Mouse (Mus musculus) stomach, embryonic 16.5 days (tissue): ENCODE results near the gene Chst15. TPM values are rescaled to one million over a fixed set of nuclear protein-coding genes. Genes with fewer than 3 reads are reported as not detected.

Experiments
- ATAC-seq: fragments of 200-750 bp; cut with Nextera tagmentation; 2 replicates; pipeline ENCODE4 v1.8.0; 2017; ENCODE audit warnings: moderate number of reproducible peaks, moderate TSS enrichment; ENCODE audit not compliant: insufficient read depth, low FRiP score
- H3K27ac ChIP-seq: fragments of 300-500 bp; sonication (generic); 2 replicates; pipeline ENCODE4 v1.5.1; 2014; ENCODE audit warnings: low read length
- H3K27me3 ChIP-seq: fragments of 300-500 bp; sonication (generic); 2 replicates; pipeline ENCODE4 v1.6.1; 2014; ENCODE audit warnings: low read length, control low read depth, mixed read lengths; ENCODE audit not compliant: control insufficient read depth, insufficient read depth
- H3K36me3 ChIP-seq: fragments of 300-500 bp; sonication (generic); 2 replicates; pipeline ENCODE4 v1.6.1; 2014; ENCODE audit warnings: low read length; ENCODE audit not compliant: control insufficient read depth, insufficient read depth
- H3K4me1 ChIP-seq: fragments of 300-500 bp; sonication (generic); 2 replicates; pipeline ENCODE4 v1.6.1; 2014; ENCODE audit warnings: low read length, control low read depth, mixed read lengths; ENCODE audit not compliant: control insufficient read depth, insufficient read depth
- H3K4me2 ChIP-seq: fragments of 300-500 bp; sonication (generic); 2 replicates; pipeline ENCODE4 v1.6.1; 2014; ENCODE audit warnings: low read depth, low read length, mixed read lengths
- H3K4me3 ChIP-seq: fragments of 300-500 bp; sonication (generic); replicated peaks from 2 replicates; pipeline ENCODE4 v1.5.1; 2014; ENCODE audit warnings: mild to moderate bottlenecking, low read length
- H3K9ac ChIP-seq: fragments of 300-500 bp; sonication (generic); 2 replicates; pipeline ENCODE4 v1.6.1; 2014; ENCODE audit warnings: low read length
- H3K9me3 ChIP-seq: fragments of 300-500 bp; sonication (generic); replicated peaks from 2 replicates; pipeline ENCODE4 v1.6.1; 2016; ENCODE audit warnings: low read length, control low read depth; ENCODE audit not compliant: control insufficient read depth
- WGBS: fragments of 180-500 bp; shearing (Covaris S2); extraction: QIAGEN DNeasy Blood & Tissue Kit; methylation state at CpG from one replicate; pipeline ENCODE4 v1.1.7; 2014; 5-methylcytosine and 5-hydroxymethylcytosine counted together
- polyA plus RNA-seq: library from polyadenylated mRNA; unstranded; fragments of >200 nt; fragmentation: Nextera tagmentation; extraction: Ambion mirVana; gene quantifications from 2 replicates; pipeline ENCODE4 v1.2.1, GENCODE M21; 2015

Chst15 gene
- polyA plus RNA-seq, 1 experiment from 2014 or later, result 25.5 TPM

DNA sequence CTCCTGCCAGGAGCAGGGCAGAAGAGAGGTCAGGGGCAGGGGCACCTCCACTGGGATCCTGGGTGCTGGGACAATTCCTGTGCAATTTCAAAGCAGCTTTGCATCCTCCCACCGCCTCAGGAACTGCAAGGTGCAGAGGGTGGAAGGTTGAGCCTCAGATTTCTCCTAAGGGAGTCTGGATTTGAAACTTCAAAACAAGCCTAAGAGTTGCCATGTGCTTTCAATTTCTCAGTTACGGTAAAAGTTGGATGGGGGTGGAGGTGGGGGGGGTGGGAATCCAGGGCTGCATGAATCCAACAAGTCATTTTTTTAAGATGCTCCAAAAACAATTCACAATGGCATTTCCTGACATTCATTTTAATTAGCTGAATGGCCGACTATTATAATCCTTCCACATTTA is 129.6 kb downstream of the Chst15 start:
- 56% methylated on average over 3 of the region's 3 CpGs for WGBS
- Histone ChIP-seq H3K4me3 (no peak overlapping the region), H3K9ac (no peak overlapping the region), H3K27me3 (no peaks in the 10 kb centered on the region), H3K9me3 (no peaks in the 10 kb centered on the region), H3K36me3 (no peaks in the 10 kb centered on the region), H3K4me2 (no peak overlapping the region), H3K4me1 (no peaks in the 10 kb centered on the region; the same call in 1 of the 2 replicates), H3K27ac (no peak overlapping the region)
- ATAC-seq, result no peak

Other genes with a start within 250 kb of the Chst15 start
- 4.5 and 4.8 TPM in 2 replicates for gene Cpxm2, start 162.5 kb downstream of the Chst15 start, polyA plus RNA-seq